Mouse (Mus musculus): Measurements from ENCODE around the gene Eif4b. TPM values are rescaled to one million over a fixed set of nuclear protein-coding genes. Genes with fewer than 3 reads are reported as not detected.

Gene Eif4b
- total and polyA plus RNA-seq, 3 experiments, result 536 to 652 (median 555) TPM

DNA sequence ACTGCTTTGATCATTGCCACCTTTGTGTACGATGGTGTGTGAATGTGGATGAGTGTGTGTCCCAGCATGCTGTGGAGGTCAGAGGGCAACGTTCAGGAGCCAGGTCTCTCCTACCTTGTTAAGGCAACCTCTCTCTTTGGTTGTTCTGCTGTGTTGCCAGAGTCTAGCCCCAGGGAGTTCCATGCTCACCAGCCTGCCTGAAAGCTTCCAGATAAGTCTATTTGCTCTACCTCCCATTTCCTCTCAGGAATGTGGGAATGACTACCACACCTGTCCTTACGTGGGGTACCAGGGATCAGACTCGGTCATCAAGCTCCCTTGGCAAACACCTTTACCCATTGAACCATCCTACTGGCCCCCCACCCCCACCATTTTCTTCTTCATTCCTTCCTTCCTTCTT lies 33.3 kb upstream of the Eif4b start:
- no peak for DNase-seq (ENCODE audit: extremely low read depth)
- H3K9me3 ChIP-seq (replicated peaks; ENCODE audit: low read length), result no peaks in the 10 kb centered on the region
- H3K4me2 ChIP-seq (ENCODE audit: insufficient read depth, low read depth, poor library complexity, severe bottlenecking), result no peak overlapping the region
- H3K9ac ChIP-seq (ENCODE audit: insufficient read depth, low read depth), result no peak overlapping the region
- H3K36me3 ChIP-seq (replicated peaks in 1 of 2; ENCODE audit: control insufficient read depth in 1 of 2, insufficient read depth in 1 of 2, low read length in 1 of 2), result no peaks in the 10 kb centered on the region
- no peaks in the 10 kb centered on the region for H3K79me2 ChIP-seq (replicated peaks; ENCODE audit: control insufficient read depth, extremely low read depth, insufficient read depth, poor library complexity, severe bottlenecking)
- no peak overlapping the region for H3K27ac ChIP-seq (ENCODE audit: insufficient read depth, low read depth)
- in situ Hi-C loops (cut with MboI; ENCODE audit: low pct_ligation_motif_present, low pct_unique_long_range_greater_than_20kb, low sequenced_read_pairs) (no loop called here), dilution Hi-C loops (cut with MboI; ENCODE audit: extremely low pct_ligation_motif_present, extremely low pct_unique_long_range_greater_than_20kb, low sequenced_read_pairs) (no loop called here)
- no peaks in the 10 kb centered on the region for H3K4me1 ChIP-seq (ENCODE audit: control insufficient read depth in 1 of 2, insufficient read depth in 2 of 2)
- TF ChIP-seq JUND (conservative IDR thresholded peaks at IDR 0.05; ENCODE audit: low read depth, low read length) (no peak), CHD1 (IDR thresholded peaks at IDR 0.05; ENCODE audit: low read depth, low read length) (no peak), MEF2A (IDR thresholded peaks at IDR 0.05; ENCODE audit: borderline replicate concordance, low read depth, low read length) (no peak), TBP (conservative IDR thresholded peaks at IDR 0.05; ENCODE audit: low read depth, low read length) (no peak), GABPA (IDR thresholded peaks at IDR 0.05; ENCODE audit: insufficient replicate concordance, low read depth, low read length) (no peak)
- H3K27me3 ChIP-seq (replicated peaks), result peaks cover 67% of the 10 kb centered on the region
- H3K4me3 ChIP-seq (replicated peaks in 1 of 3; ENCODE audit: low read depth in 2 of 3, low read length in 2 of 3, poor library complexity in 1 of 3), result no peak overlapping the region

DNA sequence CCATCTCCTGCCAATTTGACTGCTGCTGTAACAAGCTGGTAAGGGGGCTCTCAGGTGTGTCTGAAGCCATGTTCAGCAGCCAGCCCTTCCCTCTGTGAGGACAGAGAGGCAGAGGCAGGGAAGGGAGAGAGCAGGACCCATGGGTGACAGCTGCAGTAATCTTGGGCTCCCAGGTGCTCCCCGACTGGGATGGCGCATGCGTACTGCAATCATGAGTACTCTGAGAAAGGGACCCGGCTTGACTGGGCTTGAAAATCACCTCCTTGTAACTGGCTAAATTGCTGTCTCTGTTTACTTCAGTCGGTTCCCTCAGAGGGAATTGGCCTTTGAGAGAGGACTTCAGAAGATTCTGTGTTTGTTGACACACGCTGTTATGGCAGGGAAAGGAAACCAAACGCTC lies 31.6 kb upstream of the Eif4b start:
- in situ Hi-C loops (cut with MboI; ENCODE audit: low pct_ligation_motif_present, low pct_unique_long_range_greater_than_20kb, low sequenced_read_pairs), result no loop called here
- dilution Hi-C loops (cut with MboI; ENCODE audit: extremely low pct_ligation_motif_present, extremely low pct_unique_long_range_greater_than_20kb, low sequenced_read_pairs), result no loop called here
- H3K4me2 ChIP-seq (ENCODE audit: insufficient read depth, low read depth, poor library complexity, severe bottlenecking), result no peak overlapping the region
- no peak overlapping the region for H3K4me3 ChIP-seq (replicated peaks in 1 of 3; ENCODE audit: low read depth in 2 of 3, low read length in 2 of 3, poor library complexity in 1 of 3)
- peaks cover 65% of the 10 kb centered on the region for H3K27me3 ChIP-seq (replicated peaks)
- no peak overlapping the region for H3K9ac ChIP-seq (ENCODE audit: insufficient read depth, low read depth)
- H3K9me3 ChIP-seq (replicated peaks; ENCODE audit: low read length), result no peaks in the 10 kb centered on the region
- H3K36me3 ChIP-seq (replicated peaks in 1 of 2; ENCODE audit: control insufficient read depth in 1 of 2, insufficient read depth in 1 of 2, low read length in 1 of 2), result no peaks in the 10 kb centered on the region
- no peaks in the 10 kb centered on the region for H3K79me2 ChIP-seq (replicated peaks; ENCODE audit: control insufficient read depth, extremely low read depth, insufficient read depth, poor library complexity, severe bottlenecking)
- no peak for DNase-seq (ENCODE audit: extremely low read depth)
- H3K4me1 ChIP-seq (ENCODE audit: control insufficient read depth in 1 of 2, insufficient read depth in 2 of 2), result peaks cover 0 to 5% of the 10 kb centered on the region in 2 experiments; a peak in 1 of 4 replicates
- TF ChIP-seq TBP (conservative IDR thresholded peaks at IDR 0.05; ENCODE audit: low read depth, low read length) (no peak), HCFC1 (IDR thresholded peaks at IDR 0.05; ENCODE audit: low read depth, low read length) (no peak), USF1 (IDR thresholded peaks at IDR 0.05; ENCODE audit: low read depth, low read length) (no peak), NELFE (IDR thresholded peaks at IDR 0.05; ENCODE audit: low read depth, low read length) (no peak), ETS1 (conservative IDR thresholded peaks at IDR 0.05; ENCODE audit: low read depth, low read length) (no peak), UBTF (IDR thresholded peaks at IDR 0.05; ENCODE audit: low read depth, low read length) (no peak), ZNF384 (IDR thresholded peaks at IDR 0.05; ENCODE audit: low read depth, low read length) (no peak), NRF1 (IDR thresholded peaks at IDR 0.05; ENCODE audit: low read depth, low read length) (no peak), TCF12 (IDR thresholded peaks at IDR 0.05; ENCODE audit: low read depth, low read length) (no peak)
- H3K27ac ChIP-seq (ENCODE audit: insufficient read depth, low read depth), result no peak overlapping the region

DNA sequence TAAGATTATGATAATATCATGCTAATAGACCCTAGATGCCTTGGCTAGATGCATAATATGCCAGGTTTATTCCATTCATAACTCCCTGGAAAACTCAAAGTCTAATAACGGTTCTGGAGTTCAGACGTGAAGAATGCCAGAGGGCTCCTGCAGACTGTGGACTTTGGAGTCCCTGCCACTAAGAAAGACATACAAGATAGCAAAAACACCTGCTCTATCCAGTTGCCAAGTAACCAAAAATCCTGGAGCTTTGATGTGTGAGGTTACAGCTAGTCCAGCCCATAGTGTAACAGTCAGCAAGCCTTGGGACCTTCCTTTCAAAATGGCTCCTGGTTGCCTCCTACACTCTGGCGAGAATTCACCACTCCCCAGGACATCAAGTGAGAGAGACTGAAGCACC lies 28.8 kb upstream of the Eif4b start:
- Histone ChIP-seq H3K9me3 (replicated peaks; ENCODE audit: low read length) (no peaks in the 10 kb centered on the region), H3K27me3 (replicated peaks) (peaks cover 59% of the 10 kb centered on the region), H3K4me2 (ENCODE audit: insufficient read depth, low read depth, poor library complexity, severe bottlenecking) (no peak overlapping the region), H3K36me3 (replicated peaks in 1 of 2; ENCODE audit: control insufficient read depth in 1 of 2, insufficient read depth in 1 of 2, low read length in 1 of 2) (no peaks in the 10 kb centered on the region), H3K9ac (ENCODE audit: insufficient read depth, low read depth) (no peak overlapping the region), H3K79me2 (replicated peaks; ENCODE audit: control insufficient read depth, extremely low read depth, insufficient read depth, poor library complexity, severe bottlenecking) (no peaks in the 10 kb centered on the region), H3K4me3 (replicated peaks in 1 of 3; ENCODE audit: low read depth in 2 of 3, low read length in 2 of 3, poor library complexity in 1 of 3) (no peak overlapping the region), H3K4me1 (ENCODE audit: control insufficient read depth in 1 of 2, insufficient read depth in 2 of 2) (peaks cover 0 to 5% of the 10 kb centered on the region in 2 experiments; a peak in 1 of 4 replicates), H3K27ac (ENCODE audit: insufficient read depth, low read depth) (no peak overlapping the region)
- in situ Hi-C loops (cut with MboI; ENCODE audit: low pct_ligation_motif_present, low pct_unique_long_range_greater_than_20kb, low sequenced_read_pairs) (no loop called here), dilution Hi-C loops (cut with MboI; ENCODE audit: extremely low pct_ligation_motif_present, extremely low pct_unique_long_range_greater_than_20kb, low sequenced_read_pairs) (no loop called here)
- TF ChIP-seq HCFC1 (IDR thresholded peaks at IDR 0.05; ENCODE audit: low read depth, low read length) (no peak), CTCF (conservative IDR thresholded peaks at IDR 0.05 in 1 of 2, IDR thresholded peaks at IDR 0.05 in 1 of 2; ENCODE audit: low read depth in 2 of 2, low read length in 2 of 2) (no peak), UBTF (IDR thresholded peaks at IDR 0.05; ENCODE audit: low read depth, low read length) (no peak), CHD1 (IDR thresholded peaks at IDR 0.05; ENCODE audit: low read depth, low read length) (no peak), SIN3A (IDR thresholded peaks at IDR 0.05; ENCODE audit: low read length) (no peak), ZNF384 (IDR thresholded peaks at IDR 0.05; ENCODE audit: low read depth, low read length) (no peak), RCOR1 (conservative IDR thresholded peaks at IDR 0.05; ENCODE audit: low read depth, low read length) (no peak), USF2 (conservative IDR thresholded peaks at IDR 0.05; ENCODE audit: low read depth, low read length) (no peak), NRF1 (IDR thresholded peaks at IDR 0.05; ENCODE audit: low read depth, low read length) (no peak), SMC3 (IDR thresholded peaks at IDR 0.05; ENCODE audit: low read depth, low read length) (no peak), USF1 (IDR thresholded peaks at IDR 0.05; ENCODE audit: low read depth, low read length) (no peak)
- DNase-seq (ENCODE audit: extremely low read depth), result no peak
